Mouse (Mus musculus): ENCODE measurements around the gene Cblb. TPM values are rescaled to one million over a fixed set of nuclear protein-coding genes. Genes with fewer than 3 reads are reported as not detected.
A peak's percentile ranks its signal among the peaks of the same experiment; 100 is the strongest.

Gene Cblb
- polyA plus RNA-seq, 1 experiment from 2014 or later, result 11.5 TPM

- no peak overlapping the region for H3K27ac ChIP-seq (replicated peaks)
- no peak for ATAC-seq (ENCODE audit: low FRiP score, low read depth)
Measured at GRCm38 (mm10) chr16:52061015-52061481, 30.0 kb downstream of the Cblb start.

DNA sequence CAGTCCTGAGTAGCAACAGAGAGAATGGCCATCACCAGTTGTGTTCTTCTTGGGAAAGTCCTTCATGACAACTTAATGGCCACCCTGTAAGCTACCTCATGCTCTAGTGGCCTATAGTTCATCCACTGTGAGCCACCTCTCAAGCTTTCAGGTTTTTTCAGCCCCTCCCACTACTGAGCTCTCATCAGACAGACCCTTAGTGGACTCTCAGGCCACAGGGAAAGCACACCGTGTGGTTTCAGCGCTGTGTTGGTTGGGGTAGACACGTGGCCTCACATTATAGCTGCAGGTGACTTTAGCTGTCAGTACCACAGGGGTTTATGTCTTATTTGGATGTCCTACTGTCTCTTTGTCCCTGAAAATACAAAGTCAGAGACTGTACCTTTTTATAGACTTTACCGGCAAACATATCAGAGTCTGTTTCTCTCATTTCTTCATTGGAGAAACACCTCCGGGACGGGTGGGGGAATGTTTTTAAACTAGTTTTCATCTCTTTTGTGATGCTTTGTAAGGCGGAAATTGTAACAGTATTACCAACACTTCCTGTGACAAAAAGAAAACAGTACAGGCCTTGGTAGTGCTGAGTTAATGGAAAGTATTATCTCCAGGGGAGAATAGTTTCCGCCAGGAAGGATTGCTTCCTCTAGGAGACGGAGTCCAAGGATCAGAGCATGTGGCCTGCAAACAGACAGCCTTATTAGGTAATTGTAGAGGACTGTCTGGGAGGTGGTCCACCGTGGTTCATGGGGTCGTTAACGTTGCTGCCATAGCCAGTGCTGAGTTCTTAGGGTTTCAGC lies 33.5 kb downstream of the Cblb start:
- no peak for ATAC-seq (ENCODE audit: low FRiP score, low read depth)
- Histone ChIP-seq H3K4me3 (no peak overlapping the region), H3K4me1 (replicated peaks) (peaks cover 14% of the 10 kb centered on the region), H3K9me3 (no peaks in the 10 kb centered on the region), H3K4me2 (no peak overlapping the region), H3K9ac (no peak overlapping the region), H3K27me3 (no peaks in the 10 kb centered on the region), H3K36me3 (no peaks in the 10 kb centered on the region), H3K27ac (replicated peaks) (no peak overlapping the region; the same call in 1 of the 2 replicates)
- 71% methylated on average over 12 of the region's 12 CpGs for whole genome bisulfite sequencing

More at GRCm38 (mm10) chr16:52061015-52061481, 30.0 kb downstream of the Cblb start:
- Histone ChIP-seq H3K36me3 (no peaks in the 10 kb centered on the region), H3K9me3 (no peaks in the 10 kb centered on the region), H3K27me3 (no peaks in the 10 kb centered on the region), H3K9ac (no peak overlapping the region), H3K4me2 (no peak overlapping the region), H3K4me1 (replicated peaks) (peaks cover 25% of the 10 kb centered on the region), H3K4me3 (no peak overlapping the region)
- WGBS, result 53% methylated on average over 4 of the region's 4 CpGs

- H3K4me3 ChIP-seq, result no peak overlapping the region
- no peaks in the 10 kb centered on the region for H3K9me3 ChIP-seq
- WGBS, result 88% methylated on average over 10 of the region's 10 CpGs
- H3K4me2 ChIP-seq, result no peak overlapping the region
- ATAC-seq (ENCODE audit: low FRiP score, low read depth), result no peak
- H3K27ac ChIP-seq (replicated peaks), result no peak overlapping the region
- H3K36me3 ChIP-seq, result no peaks in the 10 kb centered on the region
- H3K9ac ChIP-seq, result no peak overlapping the region
- no peaks in the 10 kb centered on the region; the same call in 1 of the 2 replicates for H3K4me1 ChIP-seq (replicated peaks)
- H3K27me3 ChIP-seq, result no peaks in the 10 kb centered on the region
Measured at GRCm38 (mm10) chr16:52067632-52068516, 36.8 kb downstream of the Cblb start.

DNA sequence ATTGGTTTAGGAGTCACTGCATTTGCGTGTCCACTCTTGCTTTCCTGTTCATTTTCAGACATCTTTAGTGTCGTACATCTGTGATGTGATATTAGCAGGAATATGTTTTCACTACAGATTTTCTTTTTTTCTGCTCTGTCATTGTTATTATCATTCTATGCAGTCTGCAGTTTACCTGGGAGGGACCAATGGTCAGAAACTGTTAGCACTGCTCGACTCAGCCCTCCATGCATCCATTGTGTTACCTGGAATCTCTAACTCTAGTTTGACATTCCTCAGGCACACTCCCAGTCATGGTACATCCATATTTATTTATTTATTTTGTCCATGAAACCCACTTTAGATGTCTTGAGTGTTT lies 37.5 kb downstream of the Cblb start:
- Histone ChIP-seq H3K9ac (no peak overlapping the region), H3K9me3 (no peaks in the 10 kb centered on the region), H3K4me2 (no peak overlapping the region), H3K4me3 (no peak overlapping the region), H3K36me3 (no peaks in the 10 kb centered on the region), H3K4me1 (replicated peaks) (no peaks in the 10 kb centered on the region; the same call in 1 of the 2 replicates), H3K27me3 (no peaks in the 10 kb centered on the region), H3K27ac (replicated peaks) (no peak overlapping the region)
- 95% methylated on average over 3 of the region's 3 CpGs for WGBS
- ATAC-seq (ENCODE audit: low FRiP score, low read depth), result no peak

GRCm38 (mm10) chr16:52069648-52070047 lies 38.6 kb downstream of the Cblb start:
- Histone ChIP-seq H3K4me1 (replicated peaks) (no peaks in the 10 kb centered on the region; the same call in 1 of the 2 replicates), H3K4me3 (no peak overlapping the region), H3K27ac (replicated peaks) (no peak overlapping the region), H3K9me3 (no peaks in the 10 kb centered on the region), H3K36me3 (no peaks in the 10 kb centered on the region), H3K27me3 (no peaks in the 10 kb centered on the region), H3K4me2 (no peak overlapping the region), H3K9ac (no peak overlapping the region)
- WGBS, result 88% methylated on average over 6 of the region's 6 CpGs
- no peak for ATAC-seq (ENCODE audit: low FRiP score, low read depth)

DNA sequence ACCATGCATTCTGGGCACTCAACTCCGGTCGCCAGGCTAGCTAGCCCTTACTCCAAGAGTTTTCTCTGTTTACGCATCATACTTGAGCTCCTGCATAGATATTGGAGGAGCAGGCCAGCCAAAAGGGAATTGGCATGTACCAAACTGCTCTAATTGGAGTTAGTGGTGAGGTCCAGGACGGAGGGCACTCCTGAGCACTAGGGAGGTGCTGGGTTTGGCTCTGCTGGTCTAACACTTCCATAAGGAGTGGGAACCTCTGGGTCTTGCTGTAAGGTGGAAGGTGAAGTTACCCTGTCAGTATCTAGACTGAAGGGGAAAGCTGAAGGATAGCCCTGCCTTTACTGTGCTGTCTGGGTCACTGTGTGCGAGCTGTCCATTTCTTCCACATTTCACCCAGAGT lies 39.1 kb downstream of the Cblb start:
- Histone ChIP-seq H3K9me3 (no peaks in the 10 kb centered on the region), H3K27me3 (no peaks in the 10 kb centered on the region), H3K9ac (no peak overlapping the region), H3K36me3 (no peaks in the 10 kb centered on the region), H3K4me2 (no peak overlapping the region), H3K4me3 (no peak overlapping the region), H3K4me1 (replicated peaks) (no peaks in the 10 kb centered on the region; the same call in 1 of the 2 replicates), H3K27ac (replicated peaks) (no peak overlapping the region)
- ATAC-seq (ENCODE audit: low FRiP score, low read depth), result no peak
- 87% methylated on average over 5 of the region's 5 CpGs for WGBS

GRCm38 (mm10) chr16:52071290-52071689 lies 40.3 kb downstream of the Cblb start:
- no peak overlapping the region for H3K9ac ChIP-seq
- no peak overlapping the region for H3K4me3 ChIP-seq
- no peaks in the 10 kb centered on the region for H3K36me3 ChIP-seq
- H3K4me1 ChIP-seq (replicated peaks), result no peaks in the 10 kb centered on the region; the same call in 1 of the 2 replicates
- no peak for ATAC-seq (ENCODE audit: low FRiP score, low read depth)
- WGBS, result 80% methylated on average over 2 of the region's 2 CpGs
- no peaks in the 10 kb centered on the region for H3K9me3 ChIP-seq
- no peak overlapping the region for H3K27ac ChIP-seq (replicated peaks)
- no peaks in the 10 kb centered on the region for H3K27me3 ChIP-seq
- H3K4me2 ChIP-seq, result no peak overlapping the region

- Histone ChIP-seq H3K27ac (replicated peaks) (0 out of 2 replicates have a peak overlapping the region, but pooled peaks have one; percentile 18), H3K27me3 (no peaks in the 10 kb centered on the region), H3K36me3 (no peaks in the 10 kb centered on the region), H3K9ac (no peak overlapping the region), H3K9me3 (no peaks in the 10 kb centered on the region), H3K4me3 (no peak overlapping the region), H3K4me1 (replicated peaks) (peaks cover 4% of the 10 kb centered on the region), H3K4me2 (no peak overlapping the region)
- ATAC-seq (ENCODE audit: low FRiP score, low read depth), result no peak
- 62% methylated on average over 6 of the region's 6 CpGs for WGBS
Measured at GRCm38 (mm10) chr16:52071766-52072209, 40.8 kb downstream of the Cblb start.

DNA sequence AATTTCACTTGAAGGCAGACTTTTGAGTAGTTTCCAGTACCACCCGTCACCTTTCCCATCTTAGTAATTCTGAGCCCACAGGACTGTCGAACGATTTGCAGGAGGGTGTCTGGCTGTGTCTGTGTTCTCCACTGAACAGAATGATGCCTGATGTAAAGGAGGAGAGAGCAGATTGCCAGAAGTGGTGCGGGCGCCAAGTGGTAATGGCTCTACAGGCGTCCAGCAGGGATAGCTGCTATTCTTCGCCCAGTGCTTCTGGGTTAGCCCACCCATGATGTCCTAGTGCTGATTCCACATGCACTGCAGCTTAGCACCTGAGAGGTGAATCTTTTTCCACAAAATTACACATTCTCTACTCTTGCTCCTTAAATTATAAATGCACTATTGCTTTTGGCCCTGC lies 45.6 kb downstream of the Cblb start:
- H3K27me3 ChIP-seq, result no peaks in the 10 kb centered on the region
- H3K4me3 ChIP-seq, result no peak overlapping the region
- no peak overlapping the region for H3K9ac ChIP-seq
- H3K4me1 ChIP-seq (replicated peaks), result peaks cover 16% of the 10 kb centered on the region
- 0 out of 2 replicates have a peak overlapping the region, but pooled peaks have one; percentile 34 for H3K27ac ChIP-seq (replicated peaks)
- ATAC-seq (ENCODE audit: low FRiP score, low read depth), result peak; percentile 57; the same call in 1 of the 2 replicates
- H3K36me3 ChIP-seq, result no peaks in the 10 kb centered on the region
- H3K4me2 ChIP-seq, result no peak overlapping the region
- no peaks in the 10 kb centered on the region for H3K9me3 ChIP-seq
- WGBS, result 52% methylated on average over 7 of the region's 7 CpGs

GRCm38 (mm10) chr16:52077901-52078300 lies 46.9 kb downstream of the Cblb start:
- Histone ChIP-seq H3K4me3 (no peak overlapping the region), H3K9ac (no peak overlapping the region), H3K9me3 (no peaks in the 10 kb centered on the region), H3K4me1 (replicated peaks) (peaks cover 16% of the 10 kb centered on the region), H3K27me3 (no peaks in the 10 kb centered on the region), H3K27ac (replicated peaks) (no peak overlapping the region), H3K4me2 (no peak overlapping the region), H3K36me3 (no peaks in the 10 kb centered on the region)
- no peak for ATAC-seq (ENCODE audit: low FRiP score, low read depth)
- WGBS, result 63% methylated on average over 4 of the region's 4 CpGs

- Histone ChIP-seq H3K27ac (replicated peaks) (peak overlapping the region; percentile 15; the same call in 1 of the 2 replicates), H3K27me3 (no peaks in the 10 kb centered on the region), H3K4me3 (no peak overlapping the region), H3K36me3 (no peaks in the 10 kb centered on the region), H3K9me3 (no peaks in the 10 kb centered on the region), H3K9ac (no peak overlapping the region), H3K4me2 (no peak overlapping the region), H3K4me1 (replicated peaks) (peaks cover 16% of the 10 kb centered on the region)
- ATAC-seq (ENCODE audit: low FRiP score, low read depth), result no peak
- 80% methylated on average over 9 of the region's 9 CpGs for WGBS
Measured at GRCm38 (mm10) chr16:52078758-52079474, 47.9 kb downstream of the Cblb start.
